Mouse (Mus musculus): Measurements from ENCODE around the gene Etv3. TPM values are rescaled to one million over a fixed set of nuclear protein-coding genes. Genes with fewer than 3 reads are reported as not detected.
"Not testable (repeated sequence)": the region's sequence is repeated elsewhere in the genome, so short reads cannot be mapped to it uniquely, and the experiment has no call there.

Etv3 gene
- 8.5 and 9.8 TPM in 2 replicates for polyA plus RNA-seq (2014; fragmentation: Nextera tagmentation; extraction: Ambion mirVana)

DNA sequence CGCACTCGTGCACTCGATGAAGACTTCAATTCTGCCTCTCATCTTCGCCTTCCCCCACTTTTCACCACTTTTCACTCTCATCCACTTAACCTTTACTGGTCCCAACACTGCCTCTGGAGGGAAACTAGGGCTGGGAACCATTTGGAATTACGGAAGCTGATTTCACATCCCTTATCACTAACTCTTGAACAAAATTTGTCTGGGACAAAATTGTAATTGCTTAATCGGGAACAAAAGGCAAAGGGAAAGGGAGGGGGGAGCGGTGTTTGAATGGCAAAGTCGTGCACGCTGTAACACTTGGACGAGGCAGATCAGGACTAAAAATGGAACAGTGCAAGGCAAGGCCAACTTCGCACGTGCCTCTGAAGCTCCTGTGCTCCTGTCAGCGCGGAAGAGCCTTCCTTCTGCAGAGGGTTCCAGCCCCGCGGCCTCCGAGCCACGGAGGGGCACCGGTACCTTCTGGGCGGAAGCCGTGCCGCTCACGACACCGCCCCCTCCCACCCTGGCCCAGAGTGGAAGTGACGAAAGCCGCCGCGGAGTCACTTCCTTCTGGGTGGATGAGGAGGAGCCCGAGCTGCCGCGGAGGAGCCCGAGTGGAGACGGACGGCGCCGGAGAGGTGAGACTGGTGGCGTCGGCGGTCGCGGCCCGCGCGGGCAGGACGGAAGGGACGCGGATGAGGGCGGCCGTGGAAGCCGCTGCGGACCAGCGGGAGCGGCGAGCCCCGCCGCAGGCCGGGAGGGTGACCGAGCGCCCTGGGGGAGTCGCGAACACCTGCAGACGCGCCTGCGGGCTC, at the start of gene Etv3:
Gene Etv3 (plus strand): TSS at position 365 of the 794 bp plus-strand sequence.
- H3K9me3 ChIP-seq (replicated peaks; ENCODE audit: control insufficient read depth, low read length) = no peaks in the 10 kb centered on the region
- ATAC-seq (replicated peaks; ENCODE audit: insufficient number of reproducible peaks, low FRiP score, low TSS enrichment, low read depth) = peak; percentile 97
- H3K4me3 ChIP-seq (ENCODE audit: low read depth, low read length) = peak within 1 kb of the TSS; percentile 99
- DNase-seq (ENCODE audit: low spot score) = peak; percentile 93
- peak within 1 kb of the TSS; percentile 59 for H3K27ac ChIP-seq (replicated peaks; ENCODE audit: low read depth, low read length)
- H3K4me2 ChIP-seq (ENCODE audit: low read depth, low read length) = peak within 1 kb of the TSS; percentile 82
- peak within 1 kb of the TSS; percentile 97 for H3K9ac ChIP-seq (replicated peaks; ENCODE audit: low read length)
- peaks cover 3% of the 10 kb centered on the region for H3K36me3 ChIP-seq (replicated peaks; ENCODE audit: control insufficient read depth, insufficient read depth, low read depth, low read length)
- 6% methylated on average over 63 of the region's 64 CpGs for WGBS
- no peaks in the 10 kb centered on the region; the same call in 1 of the 2 replicates for H3K4me1 ChIP-seq (ENCODE audit: control insufficient read depth, insufficient read depth, low read length)
- H3K27me3 ChIP-seq (ENCODE audit: control insufficient read depth, insufficient read depth, low read length) = no peaks in the 10 kb centered on the region

GRCm38 (mm10) chr3:87477948-87478347, 47.3 kb upstream of the Etv3 start:
- not testable (repeated sequence) for DNase-seq (ENCODE audit: low spot score)
- 82% methylated on average over 3 of the region's 3 CpGs for WGBS

DNA sequence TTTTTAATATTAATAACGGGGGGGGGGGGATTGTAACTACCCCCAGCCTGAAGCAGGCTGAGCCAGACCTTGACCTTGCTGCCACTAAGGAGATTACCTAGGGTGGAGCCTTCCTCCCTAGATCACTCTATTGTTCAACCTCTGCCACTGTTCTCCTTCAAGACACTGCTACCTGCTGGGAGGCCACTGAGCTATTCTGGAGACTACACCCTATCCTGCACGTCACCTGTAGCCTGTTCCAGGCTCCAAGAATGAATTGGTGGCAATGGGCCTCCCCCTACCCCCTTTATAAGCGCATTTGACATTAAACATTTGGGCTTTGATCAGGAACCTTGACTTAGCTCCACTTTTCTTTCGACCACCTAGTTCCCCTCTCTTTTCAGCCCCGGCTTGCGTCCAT, 46.6 kb upstream of the Etv3 start:
- not testable (repeated sequence) for H3K4me1 ChIP-seq (ENCODE audit: control insufficient read depth, insufficient read depth, low read length); H3K36me3 ChIP-seq (replicated peaks; ENCODE audit: control insufficient read depth, insufficient read depth, low read depth, low read length); H3K9ac ChIP-seq (replicated peaks; ENCODE audit: low read length); H3K4me2 ChIP-seq (ENCODE audit: low read depth, low read length); H3K27me3 ChIP-seq (ENCODE audit: control insufficient read depth, insufficient read depth, low read length); ATAC-seq (replicated peaks; ENCODE audit: insufficient number of reproducible peaks, low FRiP score, low TSS enrichment, low read depth); H3K4me3 ChIP-seq (ENCODE audit: low read depth, low read length); H3K27ac ChIP-seq (replicated peaks; ENCODE audit: low read depth, low read length); DNase-seq (ENCODE audit: low spot score); H3K9me3 ChIP-seq (replicated peaks; ENCODE audit: control insufficient read depth, low read length)
- 85% methylated on average over 6 of the region's 6 CpGs for WGBS

More at GRCm38 (mm10) chr3:87477948-87478347, 47.3 kb upstream of the Etv3 start:
- H3K4me2 ChIP-seq (ENCODE audit: low read depth, low read length); H3K4me3 ChIP-seq (ENCODE audit: low read depth, low read length); ATAC-seq (replicated peaks; ENCODE audit: insufficient number of reproducible peaks, low FRiP score, low TSS enrichment, low read depth); H3K9ac ChIP-seq (replicated peaks; ENCODE audit: low read length); H3K9me3 ChIP-seq (replicated peaks; ENCODE audit: control insufficient read depth, low read length); H3K4me1 ChIP-seq (ENCODE audit: control insufficient read depth, insufficient read depth, low read length); H3K27me3 ChIP-seq (ENCODE audit: control insufficient read depth, insufficient read depth, low read length); H3K27ac ChIP-seq (replicated peaks; ENCODE audit: low read depth, low read length); H3K36me3 ChIP-seq (replicated peaks; ENCODE audit: control insufficient read depth, insufficient read depth, low read depth, low read length): not testable (repeated sequence)

DNA sequence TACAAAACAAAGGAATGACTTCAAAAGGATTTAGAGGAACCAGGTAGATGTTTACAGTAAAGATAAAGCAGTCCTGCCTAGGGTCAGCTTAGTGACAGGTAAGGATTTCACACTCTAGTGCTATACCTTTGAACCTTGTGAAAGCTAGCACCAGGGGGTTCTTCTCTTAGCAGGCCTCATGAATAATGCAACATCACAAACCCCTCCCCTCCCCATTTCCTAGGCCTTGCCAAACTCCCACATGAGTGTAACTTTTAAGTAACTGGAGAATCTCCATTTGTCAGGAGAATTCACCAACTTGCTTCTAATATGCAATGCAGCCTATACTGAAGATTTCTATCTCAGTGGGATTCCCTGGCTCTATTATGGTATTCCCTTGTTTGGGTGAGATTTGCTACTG, 46.0 kb upstream of the Etv3 start:
- not testable (repeated sequence) for H3K27me3 ChIP-seq (ENCODE audit: control insufficient read depth, insufficient read depth, low read length)

DNA sequence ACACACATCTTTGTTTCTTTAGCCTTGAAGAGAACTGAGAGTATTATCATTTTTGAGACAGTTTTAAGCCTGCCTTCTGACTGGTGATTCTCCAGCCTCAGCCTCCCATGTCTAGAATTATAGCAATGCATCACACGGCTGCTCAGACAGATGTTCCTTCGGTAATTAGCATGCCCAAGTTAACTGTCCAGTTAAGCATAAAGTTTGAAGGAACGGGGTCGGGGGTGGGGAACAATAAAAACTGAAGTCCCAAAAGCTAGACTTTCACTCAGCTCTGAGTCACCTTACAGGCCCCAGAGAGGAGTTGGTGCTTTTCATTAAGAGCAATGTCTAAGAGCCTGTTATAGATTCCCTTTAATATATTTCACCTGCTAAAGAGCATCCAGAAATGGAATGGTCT, 37.8 kb upstream of the Etv3 start:
- H3K27ac ChIP-seq (replicated peaks; ENCODE audit: low read depth, low read length) = no peak overlapping the region
- no peak overlapping the region for H3K9ac ChIP-seq (replicated peaks; ENCODE audit: low read length)
- H3K36me3 ChIP-seq (replicated peaks; ENCODE audit: control insufficient read depth, insufficient read depth, low read depth, low read length) = no peaks in the 10 kb centered on the region
- no peak for ATAC-seq (replicated peaks; ENCODE audit: insufficient number of reproducible peaks, low FRiP score, low TSS enrichment, low read depth)
- H3K9me3 ChIP-seq (replicated peaks; ENCODE audit: control insufficient read depth, low read length) = no peaks in the 10 kb centered on the region
- H3K4me1 ChIP-seq (ENCODE audit: control insufficient read depth, insufficient read depth, low read length) = no peaks in the 10 kb centered on the region
- no peak overlapping the region for H3K4me3 ChIP-seq (ENCODE audit: low read depth, low read length)
- no peak for DNase-seq (ENCODE audit: low spot score)
- H3K4me2 ChIP-seq (ENCODE audit: low read depth, low read length) = no peak overlapping the region
- WGBS = 88% methylated on average over 4 of the region's 4 CpGs
- no peaks in the 10 kb centered on the region for H3K27me3 ChIP-seq (ENCODE audit: control insufficient read depth, insufficient read depth, low read length)

More for the DNA sequence above, 46.0 kb upstream of the Etv3 start:
- H3K9ac ChIP-seq (replicated peaks; ENCODE audit: low read length); H3K4me1 ChIP-seq (ENCODE audit: control insufficient read depth, insufficient read depth, low read length); H3K9me3 ChIP-seq (replicated peaks; ENCODE audit: control insufficient read depth, low read length); DNase-seq (ENCODE audit: low spot score); H3K36me3 ChIP-seq (replicated peaks; ENCODE audit: control insufficient read depth, insufficient read depth, low read depth, low read length); H3K4me2 ChIP-seq (ENCODE audit: low read depth, low read length); H3K27ac ChIP-seq (replicated peaks; ENCODE audit: low read depth, low read length); H3K4me3 ChIP-seq (ENCODE audit: low read depth, low read length); ATAC-seq (replicated peaks; ENCODE audit: insufficient number of reproducible peaks, low FRiP score, low TSS enrichment, low read depth): not testable (repeated sequence)

DNA sequence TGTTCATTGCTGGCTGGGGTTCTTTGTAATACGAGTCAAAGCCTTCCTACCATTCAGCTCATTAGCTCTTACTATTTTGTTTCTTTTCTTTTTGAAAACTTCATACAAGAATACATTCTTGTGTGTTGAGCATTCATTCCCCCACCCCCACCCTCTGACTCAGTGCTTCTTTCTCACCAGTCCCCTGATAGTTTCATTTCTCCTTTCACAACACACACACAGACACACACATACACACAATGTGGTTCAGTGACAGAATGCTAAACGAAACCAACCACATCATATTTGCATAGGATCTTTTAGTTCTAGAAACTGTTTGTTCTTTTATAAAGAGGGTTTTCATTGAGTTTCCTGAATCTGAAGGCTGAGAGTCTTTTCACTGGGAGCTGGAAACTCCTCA, 37.3 kb upstream of the Etv3 start:
- no peaks in the 10 kb centered on the region for H3K36me3 ChIP-seq (replicated peaks; ENCODE audit: control insufficient read depth, insufficient read depth, low read depth, low read length)
- H3K27ac ChIP-seq (replicated peaks; ENCODE audit: low read depth, low read length) = no peak overlapping the region
- 69% methylated on average over 2 of the region's 2 CpGs for WGBS
- no peak overlapping the region for H3K9ac ChIP-seq (replicated peaks; ENCODE audit: low read length)
- H3K4me2 ChIP-seq (ENCODE audit: low read depth, low read length) = no peak overlapping the region
- DNase-seq (ENCODE audit: low spot score) (no peak), ATAC-seq (replicated peaks; ENCODE audit: insufficient number of reproducible peaks, low FRiP score, low TSS enrichment, low read depth) (no peak)
- H3K27me3 ChIP-seq (ENCODE audit: control insufficient read depth, insufficient read depth, low read length) = no peaks in the 10 kb centered on the region
- no peaks in the 10 kb centered on the region for H3K4me1 ChIP-seq (ENCODE audit: control insufficient read depth, insufficient read depth, low read length)
- H3K9me3 ChIP-seq (replicated peaks; ENCODE audit: control insufficient read depth, low read length) = no peaks in the 10 kb centered on the region
- H3K4me3 ChIP-seq (ENCODE audit: low read depth, low read length) = no peak overlapping the region

DNA sequence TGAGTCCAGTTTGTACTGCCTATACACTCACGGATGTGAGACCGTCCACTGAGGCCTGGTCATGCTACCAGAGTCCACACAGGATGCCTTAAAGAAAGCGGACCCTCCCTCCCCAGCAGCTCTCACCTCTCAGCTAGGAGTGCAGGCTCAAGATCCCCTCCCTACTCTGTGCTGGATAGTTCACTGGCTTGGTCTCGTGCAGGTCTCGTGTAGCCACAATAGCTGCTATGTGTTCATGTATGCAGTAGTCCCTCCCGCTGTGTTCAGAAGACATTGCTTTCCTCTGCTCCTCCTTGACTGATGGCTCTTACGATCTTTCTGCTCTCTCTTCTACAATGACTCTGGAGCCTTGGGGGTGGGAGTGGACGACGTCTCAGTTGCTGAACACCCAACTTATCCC, 26.9 kb upstream of the Etv3 start:
- H3K27me3 ChIP-seq (ENCODE audit: control insufficient read depth, insufficient read depth, low read length) = no peaks in the 10 kb centered on the region; the same call in 1 of the 2 replicates
- WGBS = 76% methylated on average over 9 of the region's 9 CpGs
- H3K36me3 ChIP-seq (replicated peaks; ENCODE audit: control insufficient read depth, insufficient read depth, low read depth, low read length) = no peaks in the 10 kb centered on the region
- no peak overlapping the region for H3K9ac ChIP-seq (replicated peaks; ENCODE audit: low read length)
- no peak overlapping the region for H3K4me3 ChIP-seq (ENCODE audit: low read depth, low read length)
- no peak overlapping the region for H3K4me2 ChIP-seq (ENCODE audit: low read depth, low read length)
- no peak overlapping the region for H3K27ac ChIP-seq (replicated peaks; ENCODE audit: low read depth, low read length)
- no peak for DNase-seq (ENCODE audit: low spot score)
- ATAC-seq (replicated peaks; ENCODE audit: insufficient number of reproducible peaks, low FRiP score, low TSS enrichment, low read depth) = 0 out of 2 replicates have a peak, but pooled peaks have one; percentile 23
- no peaks in the 10 kb centered on the region for H3K4me1 ChIP-seq (ENCODE audit: control insufficient read depth, insufficient read depth, low read length)
- H3K9me3 ChIP-seq (replicated peaks; ENCODE audit: control insufficient read depth, low read length) = no peaks in the 10 kb centered on the region

- Histone ChIP-seq H3K4me3 (ENCODE audit: low read depth, low read length) (no peak overlapping the region), H3K9me3 (replicated peaks; ENCODE audit: control insufficient read depth, low read length) (no peaks in the 10 kb centered on the region), H3K27ac (replicated peaks; ENCODE audit: low read depth, low read length) (no peak overlapping the region), H3K4me2 (ENCODE audit: low read depth, low read length) (no peak overlapping the region), H3K27me3 (ENCODE audit: control insufficient read depth, insufficient read depth, low read length) (no peaks in the 10 kb centered on the region; the same call in 1 of the 2 replicates), H3K36me3 (replicated peaks; ENCODE audit: control insufficient read depth, insufficient read depth, low read depth, low read length) (no peaks in the 10 kb centered on the region), H3K4me1 (ENCODE audit: control insufficient read depth, insufficient read depth, low read length) (no peaks in the 10 kb centered on the region), H3K9ac (replicated peaks; ENCODE audit: low read length) (no peak overlapping the region)
- 12% methylated on average over 3 of the region's 3 CpGs for WGBS
- no peak for ATAC-seq (replicated peaks; ENCODE audit: insufficient number of reproducible peaks, low FRiP score, low TSS enrichment, low read depth)
- DNase-seq (ENCODE audit: low spot score) = peak; percentile 92
Observed at GRCm38 (mm10) chr3:87499072-87499471, 26.1 kb upstream of the Etv3 start.

Data from embryonic facial prominence, embryonic 11.5 days (tissue).